Mouse (Mus musculus) adrenal gland, adult (tissue): ENCODE results near the gene Naip2.
A peak's percentile ranks its signal among the peaks of the same experiment; 100 is the strongest.
"Not testable (repeated sequence)": the region's sequence is repeated elsewhere in the genome, so short reads cannot be mapped to it uniquely, and the experiment has no call there.

Experiments used
- DNase-seq, 2 experiments: peaks; one replicate each; pipeline ENCODE4 v3.0.0; 2022 to 2023; ENCODE audit warnings: low spot score in 1 of 2; ENCODE audit not compliant: inconsistent age in 2 of 2

Gene Naip2

GRCm38 (mm10) chr13:100201659-100202333, at the start of gene Naip2:
Gene Naip2, minus strand, starts transcription at chr13:100202092.
- DNase-seq = peak in 1 of 2 experiments; percentile 33

- peak in 1 of 2 experiments; percentile 47 for DNase-seq
These were observed 45.1 kb upstream of the Naip2 start for GRCm38 (mm10) chr13:100246896-100247519.

- not testable (repeated sequence) for DNase-seq
These were observed 44.3 kb upstream of the Naip2 start, which contains the start of gene Naip5 for GRCm38 (mm10) chr13:100246223-100246622. Gene Naip5, minus strand, starts transcription at chr13:100246323.

GRCm38 (mm10) chr13:100243702-100244101, 41.8 kb upstream of the Naip2 start:
- peak; percentile 33 to 73 for DNase-seq

GRCm38 (mm10) chr13:100213683-100214082, 11.8 kb upstream of the Naip2 start:
- not testable (repeated sequence) for DNase-seq

GRCm38 (mm10) chr13:100210540-100210939, 8.6 kb upstream of the Naip2 start:
- DNase-seq = peak; percentile 47 to 84

GRCm38 (mm10) chr13:100203319-100203718, 1.4 kb upstream of the Naip2 start:
- DNase-seq = no peak

GRCm38 (mm10) chr13:100200778-100201177, 1.1 kb downstream of the Naip2 start:
- DNase-seq = no peak

GRCm38 (mm10) chr13:100195421-100195820, 6.5 kb downstream of the Naip2 start:
- DNase-seq = peak in 1 of 2 experiments; percentile 18

- DNase-seq = not testable (repeated sequence)
These were observed 18.8 kb downstream of the Naip2 start for GRCm38 (mm10) chr13:100183111-100183510.

GRCm38 (mm10) chr13:100174360-100174759, 27.5 kb downstream of the Naip2 start:
- DNase-seq = not testable (repeated sequence)

- DNase-seq = not testable (repeated sequence)
These were observed 35.5 kb downstream of the Naip2 start for GRCm38 (mm10) chr13:100166378-100166777.

GRCm38 (mm10) chr13:100162467-100162866, 39.4 kb downstream of the Naip2 start:
- not testable (repeated sequence) for DNase-seq

GRCm38 (mm10) chr13:100161171-100161870, 40.6 kb downstream of the Naip2 start:
- DNase-seq = not testable (repeated sequence)

GRCm38 (mm10) chr13:100156624-100157023, 45.3 kb downstream of the Naip2 start:
- DNase-seq = no peak

- peak in 1 of 2 experiments; percentile 51 for DNase-seq
These were observed 49.2 kb downstream of the Naip2 start for GRCm38 (mm10) chr13:100152659-100153058.

GRCm38 (mm10) chr13:100141646-100142314, 60.1 kb downstream of the Naip2 start:
- DNase-seq = no peak

- no peak for DNase-seq
These were observed 76.6 kb downstream of the Naip2 start for GRCm38 (mm10) chr13:100125258-100125643.

- peak; percentile 95 to 98 for DNase-seq
These were observed 77.3 kb downstream of the Naip2 start, which contains the start of gene Smn1 for GRCm38 (mm10) chr13:100124423-100125257. Gene Smn1, plus strand, starts transcription at chr13:100124852.

- peak in 1 of 2 experiments; percentile 28 for DNase-seq
These were observed 77.9 kb downstream of the Naip2 start for GRCm38 (mm10) chr13:100123970-100124369.
